Mouse (Mus musculus) C2C12 (cell line): ENCODE results near the gene Knstrn.

Source experiments
- CEBPB ChIP-seq: IDR thresholded peaks from one replicate; pipeline ENCODE4 v1.6.1; 2011; ENCODE audit warnings: low read depth, mild to moderate bottlenecking, control low read depth, moderate library complexity
- CTCF ChIP-seq: IDR thresholded peaks from one replicate; pipeline ENCODE4 v1.5.1; 2011; ENCODE audit not compliant: control insufficient read depth, insufficient read depth, insufficient read length
- MAX ChIP-seq: IDR thresholded peaks from one replicate; pipeline ENCODE4 v1.6.1; 2011; ENCODE audit warnings: mild to moderate bottlenecking, control low read depth
- MYOG ChIP-seq: IDR thresholded peaks from one replicate; pipeline ENCODE4 v1.6.1; 2011; ENCODE audit not compliant: control insufficient read depth, insufficient read length; ENCODE audit errors: extremely low read depth
- USF1 ChIP-seq: IDR thresholded peaks from one replicate; pipeline ENCODE4 v1.6.1; 2011; ENCODE audit warnings: low read depth, mild to moderate bottlenecking, control low read depth, moderate library complexity

- no peak for TF ChIP-seq USF1
- no peak for TF ChIP-seq CTCF
- no peak for TF ChIP-seq MYOG
- TF ChIP-seq CEBPB, result no peak
- TF ChIP-seq MAX, result no peak
These were observed 32.7 kb upstream of the Knstrn start for GRCm38 (mm10) chr2:118781115-118781514.
